Mouse (Mus musculus) forebrain, embryonic 16.5 days (tissue): Measurements from ENCODE around the gene Ddx54. TPM values are rescaled to one million over a fixed set of nuclear protein-coding genes. Genes with fewer than 3 reads are reported as not detected.

Experiments
- ATAC-seq: fragments of 200-750 bp; cut with Nextera tagmentation; 2 replicates; pipeline ENCODE4 v1.8.0; 2017; ENCODE audit warnings: mild to moderate bottlenecking, moderate library complexity
- H3K27ac ChIP-seq: fragments of 300-500 bp; sonication (generic); 2 replicates; pipeline ENCODE4 v1.5.1; 2014; ENCODE audit warnings: low read length, control low read depth
- H3K27me3 ChIP-seq: fragments of 300-500 bp; sonication (generic); replicated peaks from 2 replicates; pipeline ENCODE4 v1.6.1; 2014; ENCODE audit warnings: low read length; ENCODE audit not compliant: control insufficient read depth, insufficient read depth
- H3K36me3 ChIP-seq: fragments of 300-500 bp; sonication (generic); 2 replicates; pipeline ENCODE4 v1.6.1; 2014; ENCODE audit not compliant: control insufficient read depth, insufficient read depth
- H3K4me1 ChIP-seq: fragments of 300-500 bp; sonication (generic); replicated peaks from 2 replicates; pipeline ENCODE4 v1.6.1; 2014; ENCODE audit warnings: low read length; ENCODE audit not compliant: control insufficient read depth, insufficient read depth
- H3K4me2 ChIP-seq: fragments of 300-500 bp; sonication (generic); 2 replicates; pipeline ENCODE4 v1.6.1; 2014; ENCODE audit warnings: mild to moderate bottlenecking, low read length, control low read depth
- H3K4me3 ChIP-seq: fragments of 300-500 bp; sonication (generic); replicated peaks from 2 replicates; pipeline ENCODE4 v1.5.1; 2014; ENCODE audit warnings: mild to moderate bottlenecking, low read length, control low read depth
- H3K9ac ChIP-seq: fragments of 300-500 bp; sonication (generic); replicated peaks from 2 replicates; pipeline ENCODE4 v1.6.1; 2014; ENCODE audit warnings: low read depth, low read length, control low read depth
- H3K9me3 ChIP-seq: fragments of 300-500 bp; sonication (generic); 2 replicates; pipeline ENCODE4 v1.6.1; 2016; ENCODE audit warnings: low read length; ENCODE audit not compliant: control insufficient read depth
- whole genome bisulfite sequencing: fragments of 180-500 bp; shearing (Covaris S2); extraction: QIAGEN DNeasy Blood & Tissue Kit; methylation state at CpG from one replicate; pipeline ENCODE4 v1.1.7; 2014; 5-methylcytosine and 5-hydroxymethylcytosine counted together
- polyA plus RNA-seq: library from polyadenylated mRNA; unstranded; fragments of >200 nt; fragmentation: Nextera tagmentation; extraction: Ambion mirVana; gene quantifications from 2 replicates; pipeline ENCODE4 v1.2.1, GENCODE M21; 2015

Ddx54 gene
- polyA plus RNA-seq, 1 experiment from 2014 or later: 49.2 TPM

DNA sequence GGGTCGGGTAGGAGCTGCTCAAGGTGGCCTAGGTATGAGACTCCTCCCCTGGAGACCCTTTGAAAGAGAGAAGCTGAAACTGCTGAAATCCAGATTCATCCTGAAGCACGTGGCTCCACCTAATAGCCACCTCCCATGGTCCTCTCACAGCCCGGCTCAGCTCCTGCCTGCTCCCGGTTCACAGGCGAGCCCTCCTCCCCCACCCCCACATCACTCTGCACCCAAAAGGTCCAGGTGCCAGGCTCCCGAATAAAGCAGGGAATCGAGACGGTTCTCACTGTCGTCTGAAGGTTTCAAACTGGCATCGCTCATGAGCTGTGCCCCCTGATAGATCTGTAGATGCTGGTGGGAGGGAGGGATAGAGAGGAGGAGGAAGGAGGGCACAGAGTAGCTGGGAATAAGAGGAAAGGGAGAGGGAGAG, 7.3 kb upstream of the Ddx54 start:
- H3K27me3 ChIP-seq: no peaks in the 10 kb centered on the region
- H3K4me2 ChIP-seq: peak overlapping the region; percentile 68
- peak overlapping the region; percentile 56 for H3K9ac ChIP-seq
- H3K9me3 ChIP-seq: no peaks in the 10 kb centered on the region
- H3K27ac ChIP-seq: peak overlapping the region; percentile 72
- peak overlapping the region; percentile 43 for H3K4me3 ChIP-seq
- 1% methylated on average over 10 of the region's 10 CpGs for WGBS
- H3K36me3 ChIP-seq: no peaks in the 10 kb centered on the region
- peaks cover 7% of the 10 kb centered on the region for H3K4me1 ChIP-seq
- peak; percentile 55 for ATAC-seq

DNA sequence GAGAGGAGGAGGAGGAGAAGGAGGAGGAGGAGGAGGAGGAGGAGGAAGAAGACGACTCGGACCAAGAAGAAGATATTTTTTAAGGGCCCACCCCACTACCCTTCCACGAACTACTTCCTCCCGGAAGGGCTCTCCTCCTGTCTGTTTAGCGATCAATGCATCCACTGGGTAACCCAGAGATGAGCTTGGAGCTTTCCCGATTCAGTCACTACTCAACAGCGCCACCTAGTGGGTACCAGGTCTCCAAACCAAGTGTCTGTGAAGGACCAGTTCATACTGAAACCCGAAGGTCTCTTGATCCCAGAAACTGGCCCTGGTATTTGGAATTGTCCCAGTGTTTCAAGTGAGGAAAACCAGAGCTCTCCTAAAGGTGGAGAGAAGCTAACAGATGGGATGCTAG, 6.9 kb upstream of the Ddx54 start:
- peak overlapping the region; percentile 43 for H3K4me3 ChIP-seq
- peak overlapping the region; percentile 68 for H3K4me2 ChIP-seq
- H3K36me3 ChIP-seq: no peaks in the 10 kb centered on the region
- no peaks in the 10 kb centered on the region for H3K27me3 ChIP-seq
- WGBS: under 1% methylated on average over 8 of the region's 8 CpGs
- H3K9me3 ChIP-seq: no peaks in the 10 kb centered on the region
- H3K27ac ChIP-seq: no peak overlapping the region
- H3K4me1 ChIP-seq: peaks cover 7% of the 10 kb centered on the region
- H3K9ac ChIP-seq: no peak overlapping the region; the same call in 1 of the 2 replicates
- peak; percentile 86 for ATAC-seq

- H3K4me1 ChIP-seq: peaks cover 17% of the 10 kb centered on the region
- H3K36me3 ChIP-seq: no peaks in the 10 kb centered on the region
- no peak overlapping the region for H3K27ac ChIP-seq
- no peaks in the 10 kb centered on the region for H3K9me3 ChIP-seq
- ATAC-seq: no peak
- no peak overlapping the region for H3K4me3 ChIP-seq
- no peaks in the 10 kb centered on the region for H3K27me3 ChIP-seq
- WGBS: 73% methylated on average over 25 of the region's 25 CpGs
- H3K9ac ChIP-seq: no peak overlapping the region
- H3K4me2 ChIP-seq: no peak overlapping the region
These were observed 5.8 kb upstream of the Ddx54 start for GRCm38 (mm10) chr5:120606590-120607200.

- ATAC-seq: no peak
- H3K27me3 ChIP-seq: no peaks in the 10 kb centered on the region
- H3K27ac ChIP-seq: no peak overlapping the region; the same call in 1 of the 2 replicates
- no peak overlapping the region for H3K9ac ChIP-seq
- no peaks in the 10 kb centered on the region for H3K9me3 ChIP-seq
- WGBS: 86% methylated on average over 3 of the region's 3 CpGs
- peaks cover 20% of the 10 kb centered on the region for H3K4me1 ChIP-seq
- H3K4me3 ChIP-seq: no peak overlapping the region
- H3K36me3 ChIP-seq: no peaks in the 10 kb centered on the region
- H3K4me2 ChIP-seq: no peak overlapping the region
These were observed 5.2 kb upstream of the Ddx54 start for GRCm38 (mm10) chr5:120607335-120607734.

- WGBS: 79% methylated on average over 16 of the region's 16 CpGs
- no peak overlapping the region for H3K9ac ChIP-seq
- no peak for ATAC-seq
These were observed 3.2 kb upstream of the Ddx54 start for GRCm38 (mm10) chr5:120609246-120609775.

GRCm38 (mm10) chr5:120610906-120611305, 1.6 kb upstream of the Ddx54 start:
- ATAC-seq: no peak
- peak overlapping the region; percentile 74 for H3K4me2 ChIP-seq
- H3K27ac ChIP-seq: no peak overlapping the region
- H3K4me3 ChIP-seq: no peak overlapping the region
- H3K9ac ChIP-seq: no peak overlapping the region
- H3K9me3 ChIP-seq: peaks cover 2% of the 10 kb centered on the region; the same call in 1 of the 2 replicates
- H3K4me1 ChIP-seq: peaks cover 23% of the 10 kb centered on the region
- H3K36me3 ChIP-seq: no peaks in the 10 kb centered on the region
- 94% methylated on average over 5 of the region's 5 CpGs for WGBS
- no peaks in the 10 kb centered on the region for H3K27me3 ChIP-seq

More at GRCm38 (mm10) chr5:120609246-120609775, 3.2 kb upstream of the Ddx54 start:
- Histone ChIP-seq H3K4me1 (peaks cover 27% of the 10 kb centered on the region), H3K27ac (no peak overlapping the region), H3K4me2 (no peak overlapping the region), H3K9me3 (no peaks in the 10 kb centered on the region), H3K4me3 (no peak overlapping the region), H3K27me3 (no peaks in the 10 kb centered on the region), H3K36me3 (no peaks in the 10 kb centered on the region)

GRCm38 (mm10) chr5:120611416-120611815, 1.1 kb upstream of the Ddx54 start:
- no peak for ATAC-seq
- peaks cover 23% of the 10 kb centered on the region for H3K4me1 ChIP-seq
- H3K27ac ChIP-seq: no peak overlapping the region
- WGBS: 46% methylated on average over 8 of the region's 8 CpGs
- H3K4me2 ChIP-seq: peak overlapping the region; percentile 74
- H3K9me3 ChIP-seq: peaks cover 2% of the 10 kb centered on the region; the same call in 1 of the 2 replicates
- peak overlapping the region; percentile 56 for H3K9ac ChIP-seq
- peak overlapping the region; percentile 80 for H3K4me3 ChIP-seq
- H3K27me3 ChIP-seq: no peaks in the 10 kb centered on the region
- H3K36me3 ChIP-seq: no peaks in the 10 kb centered on the region

DNA sequence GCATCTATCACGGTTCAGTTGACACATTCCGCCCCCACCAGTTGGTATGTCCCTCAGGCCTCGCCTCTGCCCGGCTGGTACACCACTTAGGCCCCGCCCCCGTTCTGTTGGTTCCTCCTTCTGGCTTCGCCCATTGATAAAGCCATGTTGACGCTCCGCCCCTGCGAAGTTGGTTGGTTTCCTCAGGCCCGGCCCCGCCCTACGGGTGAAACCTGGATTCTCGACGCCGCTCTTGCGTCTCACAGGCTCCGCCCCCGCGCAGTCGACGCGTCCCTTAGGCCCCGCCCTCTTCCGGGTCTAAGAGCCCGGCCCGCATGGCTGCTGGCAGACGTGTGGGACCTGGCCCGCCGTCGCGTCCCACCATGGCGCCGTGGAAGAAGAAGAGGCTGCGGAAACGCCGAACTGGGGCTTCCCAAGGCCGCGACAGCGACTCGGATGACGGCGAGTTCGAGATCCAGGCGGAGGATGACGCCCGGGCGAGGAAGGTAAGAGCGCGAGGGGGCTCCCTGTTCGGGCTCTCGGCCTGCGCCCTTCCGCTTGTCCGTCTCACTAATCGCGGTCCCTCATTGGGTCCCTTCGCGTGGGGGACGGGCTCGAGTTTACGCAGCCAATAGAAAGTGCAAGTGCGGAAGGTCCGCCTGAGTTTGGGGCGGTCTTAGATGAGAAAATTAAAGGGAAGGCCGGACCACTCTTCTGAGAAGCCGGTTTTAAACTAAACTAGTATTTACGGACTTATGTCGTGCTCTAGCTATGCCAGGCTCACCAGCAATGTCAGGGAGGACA, 474 bp downstream of the Ddx54 start:
- Histone ChIP-seq H3K27me3 (no peaks in the 10 kb centered on the region), H3K36me3 (peaks cover 4% of the 10 kb centered on the region), H3K4me2 (peak overlapping the region; percentile 74), H3K4me3 (peak overlapping the region; percentile 80), H3K9ac (peak overlapping the region; percentile 67), H3K9me3 (peaks cover 2% of the 10 kb centered on the region; the same call in 1 of the 2 replicates), H3K27ac (peak overlapping the region; percentile 89), H3K4me1 (peaks cover 23% of the 10 kb centered on the region)
- WGBS: under 1% methylated on average over 65 of the region's 69 CpGs
- ATAC-seq: peak; percentile 92

DNA sequence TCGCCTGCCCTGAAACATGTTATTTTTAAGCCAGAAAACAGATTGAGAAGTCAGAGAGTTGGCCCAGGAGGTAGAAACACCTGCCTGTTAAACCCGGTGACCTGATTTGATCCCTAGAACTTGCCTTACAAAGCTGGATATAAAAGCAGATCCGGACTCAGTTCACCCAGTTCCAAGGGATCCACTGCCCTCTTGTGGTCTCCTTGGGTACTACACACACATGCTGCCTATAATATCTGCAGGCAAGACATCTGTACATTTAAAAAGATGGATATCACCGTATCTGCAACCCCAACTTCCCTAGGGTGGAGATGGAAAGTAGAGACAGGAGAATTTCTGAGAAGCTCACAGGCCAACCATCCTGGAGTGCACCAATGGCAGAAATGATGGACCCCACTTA, 3.4 kb downstream of the Ddx54 start:
- Histone ChIP-seq H3K4me3 (no peak overlapping the region), H3K27ac (no peak overlapping the region), H3K4me2 (no peak overlapping the region), H3K27me3 (no peaks in the 10 kb centered on the region), H3K36me3 (peaks cover 13% of the 10 kb centered on the region), H3K4me1 (peaks cover 18% of the 10 kb centered on the region), H3K9me3 (peaks cover 2% of the 10 kb centered on the region; the same call in 1 of the 2 replicates), H3K9ac (no peak overlapping the region)
- ATAC-seq: no peak
- 96% methylated on average over 4 of the region's 4 CpGs for WGBS
